Mouse (Mus musculus): ENCODE data around the gene Hipk1. TPM values are rescaled to one million over a fixed set of nuclear protein-coding genes. Genes with fewer than 3 reads are reported as not detected.

Gene Hipk1
- polyA plus RNA-seq, 1 experiment from 2014 or later = 10.8 TPM

DNA sequence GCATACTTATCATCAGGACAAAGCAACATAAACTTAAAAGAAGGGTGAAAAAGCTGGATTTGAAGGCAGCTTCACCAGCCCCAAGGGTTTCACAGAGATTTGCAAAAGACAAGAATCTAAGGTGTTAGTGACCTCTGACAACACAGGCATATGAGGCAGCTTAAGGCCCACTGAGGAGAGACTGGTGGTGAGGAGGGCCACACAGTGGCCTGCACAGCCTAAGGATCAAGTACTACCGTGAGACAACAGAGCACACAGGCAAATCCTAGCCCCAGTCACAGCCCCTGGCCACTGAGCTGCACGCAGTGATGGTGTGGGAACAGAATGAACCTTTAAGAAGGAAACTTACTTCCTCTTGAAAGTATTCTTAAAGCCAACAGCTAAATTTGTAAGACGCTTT, 17.9 kb downstream of the Hipk1 start:
- peaks cover 33% of the 10 kb centered on the region; the same call in 1 of the 2 replicates for H3K36me3 ChIP-seq
- H3K27ac ChIP-seq = no peak overlapping the region
- H3K4me2 ChIP-seq = no peak overlapping the region
- no peak overlapping the region for H3K4me3 ChIP-seq
- no peaks in the 10 kb centered on the region for H3K9me3 ChIP-seq
- H3K9ac ChIP-seq = no peak overlapping the region
- no peaks in the 10 kb centered on the region for H3K27me3 ChIP-seq
- no peak for ATAC-seq (ENCODE audit: insufficient number of reproducible peaks, low FRiP score, low TSS enrichment, low read depth)
- 76% methylated on average over 3 of the region's 3 CpGs for WGBS
- peaks cover 19% of the 10 kb centered on the region for H3K4me1 ChIP-seq

DNA sequence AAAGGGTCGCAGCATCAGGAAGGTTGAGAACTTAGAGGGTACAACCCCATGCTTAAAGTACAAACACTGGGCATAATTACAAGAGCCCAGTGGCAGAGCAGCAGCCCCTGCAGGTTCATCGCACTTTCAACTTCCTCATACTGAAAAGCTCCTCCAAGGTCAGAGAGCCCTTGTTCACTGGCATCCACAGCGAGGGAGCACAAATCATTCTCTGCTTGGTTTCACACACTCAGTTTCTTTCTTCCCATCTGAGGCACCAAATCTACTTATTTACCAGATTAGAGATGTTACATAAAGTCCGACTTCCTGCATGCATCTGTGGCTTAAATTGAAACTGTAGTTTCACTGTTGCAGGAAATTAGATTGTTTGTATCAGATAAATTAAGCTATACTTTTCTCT, 18.5 kb downstream of the Hipk1 start:
- Histone ChIP-seq H3K27me3 (no peaks in the 10 kb centered on the region), H3K4me1 (peaks cover 19% of the 10 kb centered on the region), H3K4me3 (no peak overlapping the region), H3K9me3 (no peaks in the 10 kb centered on the region), H3K36me3 (peaks cover 34% of the 10 kb centered on the region; the same call in 1 of the 2 replicates), H3K27ac (no peak overlapping the region), H3K9ac (no peak overlapping the region), H3K4me2 (no peak overlapping the region)
- ATAC-seq (ENCODE audit: insufficient number of reproducible peaks, low FRiP score, low TSS enrichment, low read depth) = no peak
- WGBS = 88% methylated on average over 4 of the region's 4 CpGs

DNA sequence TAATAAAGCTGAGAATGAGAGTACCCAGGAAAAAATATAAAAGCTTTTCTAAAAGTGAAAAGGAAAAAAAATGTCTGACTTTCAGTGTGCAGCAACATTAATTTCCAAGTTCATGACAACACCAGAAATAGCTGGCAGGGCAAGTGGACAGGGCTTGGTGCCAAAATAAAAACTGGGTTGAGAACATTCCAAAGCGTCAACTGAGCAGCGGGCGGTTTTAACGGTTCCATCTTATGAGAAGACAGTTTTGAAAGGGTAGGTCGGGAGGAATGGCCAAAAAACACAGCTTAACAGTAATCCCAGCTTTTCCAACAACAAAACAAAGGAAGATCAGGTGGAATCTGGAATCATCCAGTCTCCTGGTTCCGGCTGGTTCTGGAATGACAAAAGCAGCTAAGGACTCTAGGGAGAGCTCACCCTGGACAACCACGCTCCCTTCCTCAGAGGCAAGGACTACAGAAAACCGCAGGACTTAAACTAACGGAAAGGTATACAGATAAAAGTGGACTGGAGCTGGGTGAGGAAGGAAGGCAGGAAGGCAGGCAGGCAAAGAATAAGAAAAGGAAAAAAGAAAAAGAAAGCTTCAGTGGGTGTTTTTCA, 19.7 kb downstream of the Hipk1 start:
- Histone ChIP-seq H3K4me2 (0 out of 2 replicates have a peak overlapping the region, but pooled peaks have one; percentile 7), H3K4me1 (peaks cover 19% of the 10 kb centered on the region), H3K9ac (no peak overlapping the region), H3K27me3 (no peaks in the 10 kb centered on the region), H3K36me3 (peaks cover 23% of the 10 kb centered on the region; the same call in 1 of the 2 replicates), H3K9me3 (no peaks in the 10 kb centered on the region), H3K4me3 (no peak overlapping the region), H3K27ac (no peak overlapping the region)
- no peak for ATAC-seq (ENCODE audit: insufficient number of reproducible peaks, low FRiP score, low TSS enrichment, low read depth)
- WGBS = 40% methylated on average over 9 of the region's 9 CpGs

DNA sequence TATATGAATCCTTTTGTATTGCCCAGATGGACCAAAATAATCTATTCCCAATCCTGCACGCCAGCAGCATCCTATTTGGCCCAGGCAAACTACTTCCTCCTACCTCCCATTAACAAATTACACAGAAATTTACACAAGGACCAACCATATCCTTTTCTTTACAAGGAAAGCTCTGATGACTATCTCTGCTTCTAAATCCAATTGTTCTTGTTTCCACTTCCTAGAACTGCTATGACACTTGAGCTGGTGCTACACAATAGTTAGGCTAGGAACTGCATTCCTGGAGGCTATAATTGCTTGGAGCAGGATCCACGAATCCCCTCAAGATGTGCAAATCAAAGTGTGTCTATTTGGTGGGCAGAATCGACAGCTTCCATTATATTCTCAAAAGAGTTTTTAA, 24.6 kb downstream of the Hipk1 start:
- H3K4me2 ChIP-seq = no peak overlapping the region
- H3K27me3 ChIP-seq = no peaks in the 10 kb centered on the region
- peaks cover 40% of the 10 kb centered on the region for H3K36me3 ChIP-seq
- WGBS = 73% methylated on average over 3 of the region's 3 CpGs
- H3K9me3 ChIP-seq = no peaks in the 10 kb centered on the region
- H3K4me1 ChIP-seq = peaks cover 6% of the 10 kb centered on the region
- no peak overlapping the region for H3K4me3 ChIP-seq
- no peak for ATAC-seq (ENCODE audit: insufficient number of reproducible peaks, low FRiP score, low TSS enrichment, low read depth)
- no peak overlapping the region for H3K9ac ChIP-seq
- H3K27ac ChIP-seq = no peak overlapping the region

DNA sequence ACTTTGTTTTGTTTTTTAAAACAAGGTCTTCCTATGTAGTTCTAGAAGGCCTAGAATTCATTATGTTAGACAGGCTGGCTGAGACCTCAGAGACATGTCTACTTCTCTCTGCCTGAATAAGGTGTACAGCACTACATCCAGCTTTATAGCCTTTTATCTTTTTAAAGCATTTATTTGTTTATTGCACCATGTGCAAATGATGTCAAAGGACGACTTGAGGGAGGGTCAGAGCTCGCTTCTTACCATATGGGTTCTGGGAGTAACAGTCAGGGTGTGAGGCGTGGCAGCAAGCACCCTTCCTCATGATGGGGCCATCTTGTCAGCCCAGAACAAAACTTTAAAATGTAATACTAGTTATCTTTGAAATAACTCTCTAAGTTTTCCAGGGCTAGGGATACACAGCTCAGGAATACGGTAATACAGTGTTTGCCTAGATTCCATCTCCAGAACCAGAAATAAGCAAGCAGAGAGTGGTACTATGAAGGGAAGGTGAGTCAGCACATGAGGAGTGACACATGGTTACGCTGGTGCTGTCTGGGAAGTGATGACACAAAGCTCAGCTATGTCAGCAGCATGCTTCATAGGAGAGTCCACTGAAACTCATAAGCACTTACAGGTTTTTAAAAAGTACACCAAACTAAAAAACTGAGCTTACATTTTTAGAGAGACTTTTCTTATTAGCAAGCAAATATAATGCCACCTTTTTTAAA, 31.9 kb downstream of the Hipk1 start:
- Histone ChIP-seq H3K9ac (no peak overlapping the region), H3K36me3 (peaks cover 67% of the 10 kb centered on the region), H3K27me3 (no peaks in the 10 kb centered on the region), H3K4me2 (no peak overlapping the region), H3K4me3 (no peak overlapping the region), H3K27ac (no peak overlapping the region), H3K9me3 (no peaks in the 10 kb centered on the region), H3K4me1 (no peaks in the 10 kb centered on the region)
- no peak for ATAC-seq (ENCODE audit: insufficient number of reproducible peaks, low FRiP score, low TSS enrichment, low read depth)
- 79% methylated on average over 5 of the region's 5 CpGs for WGBS

DNA sequence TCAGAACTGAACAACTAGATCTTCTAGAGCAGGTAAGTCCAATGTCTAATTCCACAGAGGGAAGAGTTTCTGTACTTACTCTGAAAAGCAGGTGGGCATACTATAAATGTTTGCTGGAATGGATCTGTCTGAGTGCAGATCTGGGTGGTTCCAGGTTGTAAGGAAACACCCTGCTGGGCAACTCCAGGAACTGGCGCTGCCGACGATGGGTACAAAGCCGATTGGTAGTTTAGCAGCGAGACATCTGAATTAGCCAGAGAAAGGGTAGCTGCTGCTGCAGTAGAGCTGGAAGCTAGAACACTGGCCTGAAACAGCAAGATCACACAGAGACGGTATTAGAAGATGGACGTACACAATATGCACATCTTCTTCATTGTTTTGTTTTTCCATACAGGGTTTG, 32.9 kb downstream of the Hipk1 start:
- no peak overlapping the region for H3K27ac ChIP-seq
- H3K4me2 ChIP-seq = no peak overlapping the region
- no peak for ATAC-seq (ENCODE audit: insufficient number of reproducible peaks, low FRiP score, low TSS enrichment, low read depth)
- H3K9me3 ChIP-seq = no peaks in the 10 kb centered on the region
- H3K36me3 ChIP-seq = peaks cover 69% of the 10 kb centered on the region
- no peaks in the 10 kb centered on the region for H3K27me3 ChIP-seq
- H3K9ac ChIP-seq = no peak overlapping the region
- H3K4me3 ChIP-seq = no peak overlapping the region
- no peaks in the 10 kb centered on the region for H3K4me1 ChIP-seq
- WGBS = 78% methylated on average over 7 of the region's 7 CpGs

DNA sequence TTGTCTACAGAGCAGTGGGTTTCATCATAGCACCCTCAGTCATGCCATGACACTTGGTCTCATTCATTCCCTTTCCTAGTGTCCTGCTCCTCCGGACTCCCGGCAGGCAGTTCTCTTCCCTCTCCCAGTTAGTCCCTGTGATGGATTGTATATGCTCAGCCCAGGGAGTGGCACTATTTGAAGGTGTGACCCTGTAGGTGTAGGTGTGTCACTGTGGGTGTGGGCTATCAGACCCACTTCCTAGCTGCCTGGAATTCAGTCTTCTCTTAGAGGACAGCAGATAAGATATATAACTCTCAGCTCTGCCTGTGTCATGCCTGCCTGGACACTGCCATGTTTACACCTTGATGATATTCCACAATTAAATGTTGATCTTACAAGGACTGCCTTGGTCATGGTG, 34.4 kb downstream of the Hipk1 start:
- WGBS = 94% methylated on average over 2 of the region's 2 CpGs

DNA sequence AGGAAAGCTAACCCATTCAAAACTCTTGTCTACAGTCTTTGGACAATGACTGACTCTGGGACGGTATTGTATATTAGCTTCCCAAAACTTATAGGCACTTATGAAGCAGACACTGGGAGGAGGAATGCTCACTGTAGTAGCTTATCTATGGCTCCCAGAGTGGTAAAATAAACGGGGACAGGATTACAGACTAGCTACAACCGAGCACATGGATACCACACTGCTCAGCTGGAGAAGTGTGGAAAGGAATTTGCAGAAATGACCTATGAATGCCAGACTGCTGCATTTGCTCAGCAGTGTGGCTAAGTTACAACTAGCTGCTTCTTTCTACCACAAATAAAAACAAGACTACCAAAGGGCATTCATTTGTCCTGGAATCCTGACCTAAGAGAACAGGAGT, 36.0 kb downstream of the Hipk1 start:
- Histone ChIP-seq H3K4me1 (no peaks in the 10 kb centered on the region), H3K4me3 (no peak overlapping the region), H3K4me2 (no peak overlapping the region), H3K9me3 (no peaks in the 10 kb centered on the region), H3K9ac (no peak overlapping the region), H3K27ac (no peak overlapping the region), H3K36me3 (peaks cover 63% of the 10 kb centered on the region), H3K27me3 (no peaks in the 10 kb centered on the region)
- WGBS = 81% methylated on average over 3 of the region's 3 CpGs
- ATAC-seq (ENCODE audit: insufficient number of reproducible peaks, low FRiP score, low TSS enrichment, low read depth) = no peak

More for the DNA sequence above, 34.4 kb downstream of the Hipk1 start:
- Histone ChIP-seq H3K4me3 (no peak overlapping the region), H3K9me3 (no peaks in the 10 kb centered on the region), H3K36me3 (peaks cover 67% of the 10 kb centered on the region), H3K4me2 (no peak overlapping the region), H3K27me3 (no peaks in the 10 kb centered on the region), H3K9ac (no peak overlapping the region), H3K27ac (no peak overlapping the region), H3K4me1 (no peaks in the 10 kb centered on the region)
- ATAC-seq (ENCODE audit: insufficient number of reproducible peaks, low FRiP score, low TSS enrichment, low read depth) = no peak

DNA sequence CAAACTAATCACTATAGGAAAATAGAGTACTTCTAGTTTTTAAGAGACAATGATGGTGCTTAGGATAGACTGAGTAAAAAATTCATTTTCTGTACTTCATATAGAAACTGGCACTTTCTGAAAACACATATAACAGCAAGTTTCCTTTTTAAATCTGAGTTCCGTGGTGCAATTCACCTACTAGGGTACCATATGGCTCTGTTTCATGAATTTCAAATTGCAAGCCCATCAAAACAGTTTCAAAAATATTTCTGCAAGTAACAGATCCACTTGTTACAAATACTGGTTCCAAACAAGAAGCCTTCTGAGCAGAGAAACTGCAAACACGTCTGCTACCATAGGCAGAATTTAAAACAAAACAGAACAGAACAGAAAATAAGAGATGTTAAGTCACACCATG, 39.8 kb downstream of the Hipk1 start:
- ATAC-seq (ENCODE audit: insufficient number of reproducible peaks, low FRiP score, low TSS enrichment, low read depth) = no peak
- Histone ChIP-seq H3K27ac (no peak overlapping the region), H3K27me3 (no peaks in the 10 kb centered on the region), H3K4me1 (no peaks in the 10 kb centered on the region), H3K4me2 (no peak overlapping the region), H3K4me3 (no peak overlapping the region), H3K36me3 (peaks cover 73% of the 10 kb centered on the region), H3K9me3 (no peaks in the 10 kb centered on the region), H3K9ac (no peak overlapping the region)
- WGBS = 87% methylated on average over 2 of the region's 2 CpGs

DNA sequence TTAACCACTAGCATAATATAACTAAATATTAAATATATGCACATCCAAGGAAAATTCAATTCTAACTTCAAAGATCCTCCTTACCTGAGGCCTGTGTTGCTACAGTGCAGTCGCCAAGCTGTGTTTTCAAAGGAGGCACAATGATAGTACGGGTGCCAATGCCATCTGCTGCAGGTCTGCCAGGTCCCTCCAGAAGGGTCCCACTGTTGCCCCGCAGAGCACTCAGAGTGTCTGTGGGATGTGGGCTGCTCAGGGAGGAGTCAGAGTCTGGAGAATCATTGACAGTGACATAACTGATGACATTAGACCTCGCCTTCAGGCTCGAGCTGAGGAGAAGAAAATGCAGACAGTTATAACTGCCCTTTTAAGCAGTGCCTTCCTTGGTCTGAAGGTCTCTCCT, 44.7 kb downstream of the Hipk1 start:
- Histone ChIP-seq H3K4me2 (no peak overlapping the region), H3K27me3 (no peaks in the 10 kb centered on the region), H3K9ac (no peak overlapping the region), H3K4me1 (no peaks in the 10 kb centered on the region), H3K4me3 (no peak overlapping the region), H3K36me3 (peaks cover 83% of the 10 kb centered on the region), H3K27ac (no peak overlapping the region), H3K9me3 (no peaks in the 10 kb centered on the region)
- ATAC-seq (ENCODE audit: insufficient number of reproducible peaks, low FRiP score, low TSS enrichment, low read depth) = no peak
- 91% methylated on average over 5 of the region's 5 CpGs for WGBS

DNA sequence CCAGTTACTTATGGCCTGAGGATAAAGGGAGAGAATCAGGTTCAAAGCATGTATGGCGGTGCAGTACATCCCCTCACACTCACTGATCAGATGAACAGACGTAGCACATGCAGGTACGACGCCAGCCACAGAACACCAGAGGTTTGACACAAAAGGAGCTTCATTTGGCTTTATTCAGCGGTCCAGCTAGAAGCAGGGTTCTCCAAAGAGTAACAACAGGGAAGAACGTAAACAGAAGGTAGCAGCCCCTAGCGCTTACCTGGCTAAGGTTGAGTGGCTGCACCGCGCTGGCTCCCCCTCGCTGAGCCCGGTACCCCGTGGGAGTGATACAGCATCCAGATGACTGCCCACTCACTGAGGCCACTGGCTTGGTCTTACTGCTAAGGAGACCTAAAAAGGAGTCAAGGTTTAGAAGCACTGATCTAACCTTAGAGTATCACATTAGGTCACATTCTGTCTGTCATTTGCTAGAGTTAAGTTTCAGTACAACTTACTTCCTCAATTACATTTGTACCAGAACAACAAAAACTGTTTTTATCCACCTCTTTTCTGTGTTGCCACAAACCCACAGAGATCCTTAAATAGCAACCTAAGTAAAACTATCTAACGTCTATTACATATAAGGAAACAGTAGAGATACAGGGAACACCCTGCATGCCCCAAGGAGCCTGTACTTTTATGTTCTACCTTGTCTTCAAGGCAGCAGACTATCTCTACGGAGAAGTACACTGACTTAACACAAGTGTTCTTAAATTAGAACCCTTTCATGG, 46.2 kb downstream of the Hipk1 start:
- no peak overlapping the region for H3K27ac ChIP-seq
- no peak for ATAC-seq (ENCODE audit: insufficient number of reproducible peaks, low FRiP score, low TSS enrichment, low read depth)
- peaks cover 77% of the 10 kb centered on the region for H3K36me3 ChIP-seq
- 85% methylated on average over 14 of the region's 14 CpGs for WGBS
- H3K4me2 ChIP-seq = no peak overlapping the region
- no peaks in the 10 kb centered on the region for H3K4me1 ChIP-seq
- H3K9me3 ChIP-seq = no peaks in the 10 kb centered on the region
- H3K9ac ChIP-seq = no peak overlapping the region
- H3K27me3 ChIP-seq = no peaks in the 10 kb centered on the region
- no peak overlapping the region for H3K4me3 ChIP-seq

DNA sequence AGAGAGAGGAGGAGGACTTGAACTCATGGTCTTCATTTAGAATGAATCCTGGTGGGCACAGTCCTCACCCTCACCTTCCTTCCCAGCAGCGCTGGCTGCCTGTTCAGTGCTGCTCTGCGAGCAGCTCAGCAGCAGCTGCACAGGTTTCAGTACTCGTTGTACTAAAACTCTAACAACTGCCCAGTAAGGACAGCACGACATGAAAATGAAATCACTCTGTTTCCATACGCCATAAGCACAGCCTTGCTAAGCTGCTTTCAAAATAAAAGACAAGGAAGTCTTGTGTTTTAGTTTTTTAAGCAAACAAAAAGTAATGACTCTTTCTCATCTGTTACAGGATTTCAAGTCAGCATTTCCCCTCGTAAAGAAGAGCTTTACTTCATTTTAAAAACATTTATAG, 48.2 kb downstream of the Hipk1 start:
- H3K4me1 ChIP-seq = peaks cover 7% of the 10 kb centered on the region; the same call in 1 of the 2 replicates
- 61% methylated on average over 6 of the region's 6 CpGs for WGBS
- no peak overlapping the region for H3K9ac ChIP-seq
- H3K27me3 ChIP-seq = no peaks in the 10 kb centered on the region
- no peak for ATAC-seq (ENCODE audit: insufficient number of reproducible peaks, low FRiP score, low TSS enrichment, low read depth)
- no peak overlapping the region for H3K4me2 ChIP-seq
- H3K9me3 ChIP-seq = no peaks in the 10 kb centered on the region
- H3K27ac ChIP-seq = no peak overlapping the region
- H3K4me3 ChIP-seq = no peak overlapping the region
- H3K36me3 ChIP-seq = peaks cover 59% of the 10 kb centered on the region

All from limb, embryonic 15.5 days (tissue).